Mouse (Mus musculus): ENCODE measurements around the gene Cygb. TPM values are rescaled to one million over a fixed set of nuclear protein-coding genes. Genes with fewer than 3 reads are reported as not detected.

The Cygb gene
- polyA plus RNA-seq, 1 experiment from 2014 or later = 0.60 TPM

DNA sequence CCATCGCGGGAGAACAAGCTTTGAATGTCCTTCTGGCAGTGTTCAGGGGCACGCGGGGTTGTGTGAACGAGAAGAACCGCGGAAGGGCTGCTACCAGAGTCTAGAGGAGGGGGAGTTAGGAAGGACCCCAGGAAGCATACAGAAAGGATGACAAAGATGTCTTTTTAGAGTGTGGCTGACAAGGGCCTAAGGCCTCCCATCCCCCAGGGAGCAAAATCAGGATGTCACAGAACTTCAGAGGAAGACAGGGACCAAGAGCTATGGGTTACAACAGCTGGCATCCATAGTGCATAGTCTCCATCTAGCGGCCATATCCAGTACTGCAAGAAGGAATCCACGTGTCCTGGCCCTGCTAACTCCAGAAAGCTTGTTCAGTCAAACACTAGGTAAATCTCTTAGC, 25.4 kb downstream of the Cygb start:
- no peak overlapping the region for H3K27ac ChIP-seq
- peaks cover 43% of the 10 kb centered on the region for H3K4me1 ChIP-seq (replicated peaks)
- 59% methylated on average over 9 of the region's 9 CpGs for WGBS (ENCODE audit: insufficient replicate concordance)
- peak; percentile 72 for DNase-seq
- H3K27me3 ChIP-seq = no peaks in the 10 kb centered on the region
- no peak overlapping the region for H3K4me3 ChIP-seq (replicated peaks)
- no peak overlapping the region for H3K9ac ChIP-seq
- no peak overlapping the region for H3K4me2 ChIP-seq
- no peak for ATAC-seq (ENCODE audit: low read depth)
- no peaks in the 10 kb centered on the region for H3K36me3 ChIP-seq
- H3K9me3 ChIP-seq (replicated peaks) = no peaks in the 10 kb centered on the region

DNA sequence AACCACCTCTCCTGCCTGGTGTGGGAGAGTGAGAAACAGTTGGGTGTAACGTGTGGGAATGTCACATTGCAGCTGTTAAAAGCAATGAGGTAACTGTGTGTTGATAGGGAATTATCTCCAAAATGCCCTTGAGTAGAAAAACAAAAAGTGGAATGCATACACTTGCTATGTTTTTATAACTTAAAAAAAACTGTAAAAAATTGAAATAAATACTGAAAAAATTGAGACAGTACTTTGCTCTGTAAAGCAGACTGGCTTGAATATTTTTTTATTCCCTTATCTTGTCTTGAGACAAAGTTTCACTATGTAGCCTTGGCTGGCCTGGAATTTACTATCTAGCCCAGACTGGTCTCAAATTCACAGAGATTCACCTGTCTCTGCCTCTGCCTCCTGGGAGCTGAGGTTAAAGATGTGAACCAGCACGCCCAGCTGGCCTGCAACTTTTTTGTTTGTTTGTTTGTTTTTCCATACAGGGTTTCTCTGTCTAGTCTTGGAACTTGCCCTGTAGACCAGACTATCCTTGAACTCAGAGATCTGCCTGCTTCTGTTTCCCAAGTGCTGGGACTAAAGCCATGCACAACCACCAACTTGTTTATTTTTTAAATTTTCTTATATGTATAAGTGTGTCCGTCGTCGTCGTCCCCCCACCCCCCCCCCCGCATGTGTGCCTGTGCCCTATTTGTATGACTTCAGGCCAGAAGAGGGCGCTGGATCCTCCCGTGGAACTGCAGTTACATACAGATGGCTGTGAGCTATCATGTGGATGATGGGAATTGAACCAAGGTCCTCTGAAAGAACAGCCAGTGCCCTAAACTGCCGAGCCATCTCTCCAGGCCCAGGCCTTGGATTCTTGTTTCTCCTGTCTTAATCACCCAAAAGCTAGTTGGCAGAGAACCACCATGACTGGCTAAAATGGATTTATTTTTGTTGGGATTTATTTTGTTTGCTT, 26.8 kb downstream of the Cygb start:
- Histone ChIP-seq H3K4me1 (replicated peaks) (peaks cover 57% of the 10 kb centered on the region), H3K27ac (peak overlapping the region; percentile 66), H3K4me2 (no peak overlapping the region), H3K27me3 (no peaks in the 10 kb centered on the region), H3K4me3 (replicated peaks) (no peak overlapping the region), H3K36me3 (no peaks in the 10 kb centered on the region), H3K9me3 (replicated peaks) (no peaks in the 10 kb centered on the region), H3K9ac (no peak overlapping the region)
- ATAC-seq (ENCODE audit: low read depth) = no peak
- 22% methylated on average over 10 of the region's 10 CpGs for WGBS (ENCODE audit: insufficient replicate concordance)
- no peak for DNase-seq

DNA sequence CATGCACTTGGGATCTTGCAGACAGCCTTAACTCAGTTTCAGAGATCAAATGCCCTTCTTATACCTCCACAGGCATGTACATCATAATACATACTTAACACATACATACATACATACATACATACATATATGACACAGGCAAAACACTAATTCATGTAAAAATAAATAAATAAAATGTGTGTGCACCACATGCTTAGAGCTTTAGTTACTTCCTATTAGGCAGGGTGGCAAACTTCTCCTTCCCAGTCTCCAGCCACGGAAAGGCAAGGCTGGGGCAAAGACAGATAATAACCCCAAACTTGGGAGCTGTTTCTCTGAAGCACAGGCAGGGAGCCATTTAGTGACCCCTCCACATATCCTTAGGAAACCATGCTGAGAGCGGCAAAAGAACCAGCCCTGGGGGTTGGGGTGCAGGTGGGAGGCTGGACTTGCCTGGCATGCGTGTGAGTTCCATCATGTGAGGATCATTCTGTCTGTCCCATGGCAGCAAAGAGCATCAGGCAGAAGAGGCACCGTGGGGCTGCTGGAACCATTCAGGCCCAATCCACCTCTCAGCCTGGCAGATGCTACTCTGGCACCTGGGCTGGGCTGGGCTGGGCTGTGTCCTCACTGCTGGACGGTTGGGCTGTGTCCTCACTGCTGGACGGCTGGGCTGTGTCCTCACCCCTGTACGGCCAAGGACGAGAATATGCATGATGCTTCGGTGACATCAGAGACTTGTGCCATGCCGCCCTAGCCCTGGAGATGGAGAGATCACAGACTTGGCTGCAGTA, 27.6 kb downstream of the Cygb start, which contains the start of gene Rhbdf2:
Gene Rhbdf2, minus strand, starts transcription at position 721 of the 773 bp plus-strand sequence.
- Histone ChIP-seq H3K27me3 (no peaks in the 10 kb centered on the region), H3K9ac (no peak within 1 kb of the TSS), H3K9me3 (replicated peaks) (no peaks in the 10 kb centered on the region), H3K27ac (peak within 1 kb of the TSS; percentile 87), H3K36me3 (no peaks in the 10 kb centered on the region), H3K4me2 (no peak within 1 kb of the TSS), H3K4me3 (replicated peaks) (no peak within 1 kb of the TSS), H3K4me1 (replicated peaks) (peaks cover 65% of the 10 kb centered on the region)
- ATAC-seq (ENCODE audit: low read depth) (no peak), DNase-seq (no peak)
- WGBS (ENCODE audit: insufficient replicate concordance) = 72% methylated on average over 10 of the region's 10 CpGs

DNA sequence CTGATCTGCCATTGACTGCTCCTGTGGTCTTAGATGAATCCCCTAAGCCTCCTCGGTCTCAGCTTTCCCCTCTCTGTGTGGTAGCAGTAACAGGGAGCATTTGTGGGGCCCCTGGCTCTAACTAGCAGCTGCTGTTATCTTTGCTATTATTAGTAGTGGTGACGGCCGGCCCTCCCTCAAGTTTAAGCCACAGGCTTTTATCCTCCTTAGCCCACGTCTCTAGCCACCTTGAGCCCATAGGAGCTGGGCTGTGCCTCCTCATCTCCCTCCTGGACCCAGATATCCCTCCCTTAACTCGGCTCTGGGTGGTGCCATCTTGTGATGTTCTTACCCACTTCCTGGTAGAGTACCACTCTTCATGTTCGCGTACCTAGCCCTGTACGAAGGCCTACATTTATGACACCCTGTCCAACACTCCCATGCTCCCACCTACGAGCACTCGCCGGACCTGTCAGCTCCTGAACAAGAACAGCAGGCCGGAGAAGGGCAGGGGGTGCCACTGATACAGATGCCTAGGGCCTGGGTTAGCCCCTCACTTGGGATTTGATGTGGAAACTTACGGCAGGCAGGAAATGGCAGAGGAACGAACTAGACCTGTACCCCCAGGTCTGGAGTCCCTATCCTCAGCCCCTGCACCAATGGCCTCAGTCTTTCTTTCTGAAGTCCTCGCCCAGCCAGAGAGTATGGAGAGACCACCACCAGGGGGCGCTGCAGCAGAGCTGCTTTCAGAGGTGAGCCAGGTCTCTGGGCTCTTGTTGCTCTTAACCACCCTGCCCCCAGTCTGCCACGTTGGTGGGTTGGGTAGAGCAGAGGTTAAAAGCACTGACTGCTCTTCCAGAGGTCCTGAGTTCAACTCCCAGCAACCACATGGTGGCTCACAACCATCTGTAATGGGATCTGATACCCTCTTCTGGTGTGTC, 28.8 kb downstream of the Cygb start:
- Histone ChIP-seq H3K27ac (peak overlapping the region; percentile 87), H3K27me3 (no peaks in the 10 kb centered on the region), H3K4me2 (peak overlapping the region; percentile 94), H3K4me1 (replicated peaks) (peaks cover 77% of the 10 kb centered on the region), H3K36me3 (no peaks in the 10 kb centered on the region), H3K4me3 (replicated peaks) (no peak overlapping the region), H3K9ac (peak overlapping the region; percentile 44; the same call in 1 of the 2 replicates), H3K9me3 (replicated peaks) (no peaks in the 10 kb centered on the region)
- ATAC-seq (ENCODE audit: low read depth) = peak; percentile 25
- 37% methylated on average over 17 of the region's 17 CpGs for WGBS (ENCODE audit: insufficient replicate concordance)
- DNase-seq = peak; percentile 66

DNA sequence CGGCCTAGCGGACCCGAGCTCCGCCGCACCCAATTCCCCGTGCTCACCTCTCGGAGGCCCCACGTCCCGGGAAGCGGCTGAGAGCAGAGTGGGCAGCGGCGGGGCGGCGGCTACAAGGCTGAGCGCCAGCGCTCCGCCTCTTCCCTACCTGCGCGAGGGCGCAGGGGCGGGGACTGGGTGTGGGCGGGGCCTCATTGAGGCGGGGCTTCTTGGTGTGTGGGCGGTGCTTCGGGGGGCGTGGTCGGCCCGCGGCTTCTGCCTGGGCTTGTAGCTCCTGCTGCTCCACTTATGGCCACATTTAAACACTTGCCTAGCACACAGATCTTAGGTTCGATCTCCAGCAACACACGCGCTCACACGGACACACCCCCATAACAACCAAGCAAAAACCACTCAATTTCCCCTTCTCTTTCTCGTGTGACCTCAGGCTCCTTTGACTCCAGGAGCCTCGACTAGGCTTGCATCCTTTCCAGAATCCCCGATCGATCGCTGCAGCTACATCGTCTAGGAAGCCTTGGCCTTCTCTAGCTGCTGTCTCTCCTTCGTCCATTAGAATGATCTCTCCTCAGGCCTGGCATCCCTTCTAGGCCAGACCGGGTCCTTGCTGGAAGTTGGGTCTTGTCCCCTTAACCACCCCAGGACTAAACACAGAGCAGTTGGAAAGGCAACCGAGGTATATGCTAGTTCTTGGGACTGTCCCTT, 29.8 kb downstream of the Cygb start:
- H3K4me2 ChIP-seq = peak overlapping the region; percentile 94
- H3K4me3 ChIP-seq (replicated peaks) = peak overlapping the region; percentile 86
- H3K27me3 ChIP-seq = no peaks in the 10 kb centered on the region
- H3K27ac ChIP-seq = peak overlapping the region; percentile 97
- peak; percentile 71 for ATAC-seq (ENCODE audit: low read depth)
- H3K36me3 ChIP-seq = no peaks in the 10 kb centered on the region
- H3K9me3 ChIP-seq (replicated peaks) = no peaks in the 10 kb centered on the region
- H3K9ac ChIP-seq = peak overlapping the region; percentile 93
- peaks cover 87% of the 10 kb centered on the region for H3K4me1 ChIP-seq (replicated peaks)
- WGBS (ENCODE audit: insufficient replicate concordance) = 10% methylated on average over 42 of the region's 42 CpGs
- peak; percentile 92 for DNase-seq

DNA sequence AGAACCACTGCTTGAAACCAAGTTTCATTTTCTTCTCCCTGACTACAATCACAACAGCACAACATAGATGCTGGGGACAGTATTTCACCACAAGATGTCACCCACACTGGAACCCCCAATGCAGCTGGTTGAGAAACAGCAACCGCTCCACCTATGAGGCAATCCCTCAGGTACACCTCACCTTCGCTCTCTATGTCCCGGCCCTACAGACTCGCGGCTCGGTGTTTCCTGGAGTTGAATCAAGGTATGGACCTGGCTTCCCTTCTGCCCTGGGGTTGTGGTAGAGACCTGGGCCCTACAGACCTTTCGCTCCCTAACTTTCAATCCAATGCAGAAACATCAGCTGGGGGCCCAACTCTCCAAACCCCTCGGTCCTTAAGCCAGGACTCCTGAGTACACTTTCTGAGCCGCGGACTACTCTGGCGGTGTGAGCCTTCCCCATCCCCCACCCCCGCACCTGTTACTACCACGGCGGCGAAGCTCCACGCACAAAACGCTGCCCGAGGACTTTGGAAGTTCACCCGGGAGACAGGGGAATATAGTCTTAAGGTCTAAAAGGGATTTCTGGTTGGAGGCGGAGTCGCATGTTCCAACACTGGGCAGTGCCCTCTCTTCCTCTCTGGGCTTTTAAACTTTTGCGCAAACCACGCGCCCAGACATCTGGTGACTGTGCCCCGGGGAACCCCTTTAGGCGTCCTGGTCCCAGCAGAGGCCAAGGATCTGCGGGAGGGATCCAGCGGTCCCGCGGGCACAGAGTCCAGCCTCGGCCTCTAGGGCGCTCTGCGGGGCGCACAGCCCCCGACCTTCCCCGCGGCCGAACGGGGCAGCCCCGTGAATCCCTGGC, 30.6 kb downstream of the Cygb start:
- Histone ChIP-seq H3K9ac (peak overlapping the region; percentile 93), H3K27ac (peak overlapping the region; percentile 97), H3K27me3 (no peaks in the 10 kb centered on the region), H3K4me1 (replicated peaks) (peaks cover 93% of the 10 kb centered on the region), H3K4me2 (peak overlapping the region; percentile 94), H3K9me3 (replicated peaks) (no peaks in the 10 kb centered on the region), H3K4me3 (replicated peaks) (peak overlapping the region; percentile 86), H3K36me3 (no peaks in the 10 kb centered on the region)
- DNase-seq (no peak), ATAC-seq (ENCODE audit: low read depth) (no peak; the same call in none of the 2 replicates)
- WGBS (ENCODE audit: insufficient replicate concordance) = 4% methylated on average over 40 of the region's 40 CpGs

DNA sequence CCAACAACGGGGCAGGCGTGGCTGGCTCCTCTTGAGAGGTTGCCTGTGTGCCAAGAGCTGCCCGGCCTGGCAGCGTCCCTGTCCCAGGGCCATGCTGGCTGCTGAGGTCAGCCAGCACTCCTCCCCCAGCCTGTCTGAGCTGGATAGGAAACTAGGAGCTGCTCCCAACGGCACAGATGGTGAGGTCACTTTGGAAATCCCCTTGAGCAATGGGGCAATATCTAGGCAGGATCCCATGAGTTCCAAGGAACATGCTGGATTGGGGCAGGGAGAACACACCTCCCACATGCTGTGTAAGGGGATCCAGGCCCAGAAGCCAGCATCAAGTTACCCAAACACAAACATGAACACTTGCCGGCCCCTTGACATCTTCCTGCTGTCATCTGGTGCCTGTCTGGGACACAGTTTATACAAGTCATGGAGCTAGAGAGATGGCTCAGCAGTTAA, 32.8 kb downstream of the Cygb start:
- H3K4me3 ChIP-seq (replicated peaks) = peak overlapping the region; percentile 86; the same call in 1 of the 2 replicates
- H3K36me3 ChIP-seq = no peaks in the 10 kb centered on the region
- peak overlapping the region; percentile 94 for H3K4me2 ChIP-seq
- WGBS (ENCODE audit: insufficient replicate concordance) = 55% methylated on average over 6 of the region's 6 CpGs
- ATAC-seq (ENCODE audit: low read depth) = no peak
- no peaks in the 10 kb centered on the region for H3K27me3 ChIP-seq
- peak overlapping the region; percentile 93 for H3K9ac ChIP-seq
- H3K9me3 ChIP-seq (replicated peaks) = no peaks in the 10 kb centered on the region
- peak overlapping the region; percentile 97 for H3K27ac ChIP-seq
- H3K4me1 ChIP-seq (replicated peaks) = peaks cover 96% of the 10 kb centered on the region
- no peak for DNase-seq

DNA sequence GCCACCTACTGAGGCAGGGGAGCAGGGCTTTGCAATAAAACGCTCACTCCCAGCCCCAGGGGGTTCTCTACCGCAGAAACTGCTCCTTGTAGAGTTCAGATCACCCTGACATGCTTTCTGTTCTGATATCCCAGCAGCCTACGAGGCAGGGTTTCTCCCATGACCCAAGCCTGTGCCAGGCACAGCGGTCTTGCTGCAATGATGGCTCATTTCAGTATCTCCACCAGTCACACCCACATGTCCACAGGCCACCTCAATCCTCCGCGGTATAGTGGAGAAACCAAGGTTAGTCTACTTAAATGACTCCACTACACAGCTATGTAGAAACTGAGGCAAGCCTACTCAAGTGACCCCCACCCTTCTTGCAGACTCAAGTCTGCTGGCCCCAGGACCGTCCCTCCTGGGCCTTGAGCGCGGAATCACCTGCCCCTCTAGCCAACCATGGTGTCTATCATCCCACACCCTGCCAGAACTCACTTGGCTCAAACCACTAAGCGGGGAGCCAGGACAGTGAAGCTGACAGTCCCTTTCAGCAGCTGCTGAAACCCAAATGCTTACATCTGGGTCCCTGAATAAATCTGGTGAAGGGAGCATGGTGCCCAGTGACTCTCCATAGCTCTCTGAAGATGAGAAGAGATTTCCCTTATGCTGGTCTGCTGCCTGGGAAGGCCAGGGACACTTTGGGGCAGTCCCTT, 33.4 kb downstream of the Cygb start:
- no peaks in the 10 kb centered on the region for H3K36me3 ChIP-seq
- H3K9ac ChIP-seq = peak overlapping the region; percentile 93
- H3K4me2 ChIP-seq = peak overlapping the region; percentile 94
- H3K4me3 ChIP-seq (replicated peaks) = peak overlapping the region; percentile 86
- no peaks in the 10 kb centered on the region for H3K27me3 ChIP-seq
- H3K9me3 ChIP-seq (replicated peaks) = no peaks in the 10 kb centered on the region
- ATAC-seq (ENCODE audit: low read depth) (peak; percentile 52), DNase-seq (no peak)
- H3K27ac ChIP-seq = peak overlapping the region; percentile 97
- H3K4me1 ChIP-seq (replicated peaks) = peaks cover 98% of the 10 kb centered on the region
- WGBS (ENCODE audit: insufficient replicate concordance) = 51% methylated on average over 10 of the region's 10 CpGs

DNA sequence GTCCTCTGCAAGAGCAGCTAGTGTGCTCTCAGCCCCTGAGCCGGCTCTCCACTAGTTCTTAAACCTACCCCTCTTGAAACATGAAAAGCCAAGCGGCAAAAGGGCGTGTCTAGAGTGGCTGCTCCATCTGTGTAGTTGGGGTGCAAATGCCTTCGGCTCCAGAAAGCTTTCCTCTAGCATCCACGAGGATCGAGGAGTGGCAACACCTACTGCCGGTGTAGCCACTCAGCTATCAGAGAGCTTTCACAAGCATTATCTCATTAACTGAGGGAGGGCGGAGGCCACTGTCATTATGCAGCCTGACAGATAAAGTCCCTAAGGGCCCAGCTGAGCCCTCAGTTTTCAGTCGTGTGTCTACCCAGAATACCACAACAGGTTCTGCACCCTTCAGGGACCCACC, 34.0 kb downstream of the Cygb start:
- peak overlapping the region; percentile 93 for H3K9ac ChIP-seq
- 13% methylated on average over 9 of the region's 9 CpGs for WGBS (ENCODE audit: insufficient replicate concordance)
- H3K27me3 ChIP-seq = no peaks in the 10 kb centered on the region
- H3K36me3 ChIP-seq = no peaks in the 10 kb centered on the region
- H3K9me3 ChIP-seq (replicated peaks) = no peaks in the 10 kb centered on the region
- DNase-seq (peak; percentile 77), ATAC-seq (ENCODE audit: low read depth) (peak; percentile 74)
- H3K27ac ChIP-seq = peak overlapping the region; percentile 97
- peak overlapping the region; percentile 86 for H3K4me3 ChIP-seq (replicated peaks)
- H3K4me1 ChIP-seq (replicated peaks) = peaks cover 98% of the 10 kb centered on the region
- peak overlapping the region; percentile 94 for H3K4me2 ChIP-seq

Data from liver, embryonic 13.5 days (tissue).